Mouse (Mus musculus): ENCODE measurements around the gene Ccdc65. TPM values are rescaled to one million over a fixed set of nuclear protein-coding genes. Genes with fewer than 3 reads are reported as not detected.

The Ccdc65 gene
- polyA plus RNA-seq, 1 experiment from 2014 or later = 6.8 TPM

GRCm38 (mm10) chr15:98699190-98700105 lies 8.6 kb upstream of the Ccdc65 start:
- Histone ChIP-seq H3K4me3 (peak overlapping the region; percentile 55), H3K27ac (replicated peaks) (peak overlapping the region; percentile 87), H3K4me1 (replicated peaks) (peaks cover 16% of the 10 kb centered on the region), H3K36me3 (no peaks in the 10 kb centered on the region), H3K27me3 (peaks cover 23% of the 10 kb centered on the region), H3K9me3 (no peaks in the 10 kb centered on the region), H3K9ac (peak overlapping the region; percentile 52), H3K4me2 (peak overlapping the region; percentile 90)
- 4% methylated on average over 40 of the region's 40 CpGs for WGBS
- peak; percentile 91 for ATAC-seq (ENCODE audit: low FRiP score, low read depth)

DNA sequence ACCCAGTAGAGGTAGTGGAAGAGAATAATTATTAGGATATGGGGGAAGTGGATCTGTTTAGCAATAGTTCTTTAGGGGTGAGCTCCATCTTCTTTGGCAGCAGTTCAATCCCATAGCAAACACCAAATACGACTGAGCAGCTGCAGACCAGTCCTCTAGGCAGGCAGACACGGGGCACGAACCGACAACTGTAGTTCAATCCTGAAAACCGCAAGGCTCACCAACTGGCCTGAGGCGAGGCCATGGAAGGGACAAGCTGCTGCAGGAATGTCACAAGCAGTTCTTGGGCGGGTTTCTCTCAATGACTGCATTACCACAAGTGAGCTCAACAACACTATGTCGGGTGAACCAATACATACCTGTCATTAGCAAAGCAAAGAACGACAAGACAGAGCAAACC lies 3.7 kb upstream of the Ccdc65 start:
- no peak overlapping the region for H3K27ac ChIP-seq (replicated peaks)
- H3K4me2 ChIP-seq = no peak overlapping the region
- H3K4me1 ChIP-seq (replicated peaks) = peaks cover 16% of the 10 kb centered on the region
- WGBS = 67% methylated on average over 9 of the region's 9 CpGs
- peaks cover 25% of the 10 kb centered on the region for H3K27me3 ChIP-seq
- H3K9ac ChIP-seq = no peak overlapping the region
- H3K4me3 ChIP-seq = no peak overlapping the region
- ATAC-seq (ENCODE audit: low FRiP score, low read depth) = no peak
- H3K36me3 ChIP-seq = no peaks in the 10 kb centered on the region
- no peaks in the 10 kb centered on the region for H3K9me3 ChIP-seq

DNA sequence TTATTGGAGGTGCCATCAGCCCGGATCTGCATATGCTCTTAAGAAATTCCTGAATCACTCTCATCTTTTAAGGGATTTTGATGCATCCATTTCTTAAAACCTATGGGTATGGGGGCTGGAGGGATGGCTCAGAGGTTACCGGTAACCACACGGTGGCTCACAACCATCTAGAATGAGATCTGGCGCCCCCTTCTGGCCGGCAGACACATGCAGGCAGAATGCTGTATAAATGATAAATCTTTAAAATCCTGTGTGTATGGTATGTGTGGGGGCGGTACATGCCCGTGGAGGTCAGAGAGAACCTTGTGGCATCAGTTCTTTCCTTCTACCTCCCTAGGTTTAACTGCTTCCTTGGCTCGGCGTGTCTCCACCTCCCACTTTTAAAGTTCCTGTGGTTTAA lies 2.4 kb downstream of the Ccdc65 start:
- WGBS = 13% methylated on average over 9 of the region's 9 CpGs
- no peak overlapping the region for H3K4me3 ChIP-seq
- no peaks in the 10 kb centered on the region for H3K36me3 ChIP-seq
- no peaks in the 10 kb centered on the region for H3K27me3 ChIP-seq
- 0 out of 2 replicates have a peak, but pooled peaks cover 6% of the 10 kb centered on the region for H3K4me1 ChIP-seq (replicated peaks)
- H3K9ac ChIP-seq = no peak overlapping the region
- no peak overlapping the region for H3K27ac ChIP-seq (replicated peaks)
- no peaks in the 10 kb centered on the region for H3K9me3 ChIP-seq
- no peak for ATAC-seq (ENCODE audit: low FRiP score, low read depth)
- H3K4me2 ChIP-seq = no peak overlapping the region

- H3K36me3 ChIP-seq = no peaks in the 10 kb centered on the region
- no peak overlapping the region for H3K4me2 ChIP-seq
- 72% methylated on average over 5 of the region's 5 CpGs for WGBS
- no peaks in the 10 kb centered on the region for H3K4me1 ChIP-seq (replicated peaks)
- no peak for ATAC-seq (ENCODE audit: low FRiP score, low read depth)
- H3K9ac ChIP-seq = no peak overlapping the region
- no peaks in the 10 kb centered on the region for H3K27me3 ChIP-seq
- H3K4me3 ChIP-seq = no peak overlapping the region
- H3K27ac ChIP-seq (replicated peaks) = no peak overlapping the region
- H3K9me3 ChIP-seq = no peaks in the 10 kb centered on the region
Observed at GRCm38 (mm10) chr15:98714230-98714652, 6.2 kb downstream of the Ccdc65 start.

DNA sequence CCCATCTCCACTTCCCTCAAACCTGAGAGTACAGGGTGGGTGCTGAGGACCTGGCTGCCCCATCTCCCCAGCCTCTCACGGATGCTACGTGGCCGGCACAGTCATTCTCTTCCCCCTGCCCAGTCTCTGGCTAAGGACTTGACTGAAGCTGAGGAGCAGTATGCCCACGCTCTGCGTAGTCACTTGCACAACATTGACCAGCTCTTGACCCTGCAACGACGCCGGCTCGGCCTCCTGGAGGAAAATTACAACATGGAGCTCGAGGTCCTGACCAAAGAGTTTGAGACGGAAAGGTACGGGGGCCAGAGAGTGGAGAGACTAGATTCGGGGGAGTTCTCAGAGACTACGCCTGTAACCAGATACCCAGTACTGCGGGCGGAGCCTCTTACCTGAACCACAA lies 9.3 kb downstream of the Ccdc65 start:
- Histone ChIP-seq H3K9me3 (no peaks in the 10 kb centered on the region), H3K4me2 (no peak overlapping the region), H3K27me3 (no peaks in the 10 kb centered on the region), H3K27ac (replicated peaks) (no peak overlapping the region), H3K4me1 (replicated peaks) (no peaks in the 10 kb centered on the region), H3K4me3 (no peak overlapping the region), H3K9ac (no peak overlapping the region), H3K36me3 (no peaks in the 10 kb centered on the region)
- WGBS = 68% methylated on average over 16 of the region's 16 CpGs
- ATAC-seq (ENCODE audit: low FRiP score, low read depth) = no peak

- Histone ChIP-seq H3K9me3 (no peaks in the 10 kb centered on the region), H3K27me3 (peaks cover 10% of the 10 kb centered on the region; the same call in 1 of the 2 replicates), H3K4me3 (no peak overlapping the region), H3K4me2 (no peak overlapping the region), H3K9ac (no peak overlapping the region), H3K27ac (replicated peaks) (no peak overlapping the region), H3K36me3 (no peaks in the 10 kb centered on the region), H3K4me1 (replicated peaks) (peaks cover 11% of the 10 kb centered on the region)
- WGBS = 71% methylated on average over 8 of the region's 8 CpGs
- no peak for ATAC-seq (ENCODE audit: low FRiP score, low read depth)
Observed at GRCm38 (mm10) chr15:98722191-98722590, 14.2 kb downstream of the Ccdc65 start.

GRCm38 (mm10) chr15:98722854-98723253 lies 14.8 kb downstream of the Ccdc65 start:
- no peak overlapping the region for H3K4me3 ChIP-seq
- no peak overlapping the region for H3K27ac ChIP-seq (replicated peaks)
- H3K9me3 ChIP-seq = no peaks in the 10 kb centered on the region
- H3K4me2 ChIP-seq = no peak overlapping the region
- peaks cover 18% of the 10 kb centered on the region for H3K4me1 ChIP-seq (replicated peaks)
- H3K27me3 ChIP-seq = peaks cover 10% of the 10 kb centered on the region; the same call in 1 of the 2 replicates
- no peaks in the 10 kb centered on the region for H3K36me3 ChIP-seq
- no peak overlapping the region for H3K9ac ChIP-seq
- no peak for ATAC-seq (ENCODE audit: low FRiP score, low read depth)
- 70% methylated on average over 14 of the region's 14 CpGs for WGBS

DNA sequence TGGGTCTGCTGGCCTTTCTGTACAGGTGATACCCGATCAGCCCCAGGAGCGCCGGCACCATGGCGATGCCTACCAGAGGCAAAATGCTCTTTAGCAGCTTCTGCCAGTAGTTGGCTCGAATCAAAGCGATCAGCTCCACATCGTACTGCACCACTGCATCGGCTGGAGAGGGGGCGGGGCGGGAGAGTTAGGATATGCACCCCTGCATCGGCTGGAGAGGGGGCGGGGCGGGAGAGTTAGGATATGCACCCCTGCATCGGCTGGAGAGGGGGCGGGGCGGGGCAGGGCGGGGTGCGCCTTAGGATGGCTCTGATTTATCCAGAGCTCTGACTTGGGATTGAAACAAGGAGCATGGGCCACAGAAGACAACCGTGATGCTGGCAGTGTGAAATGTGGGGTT lies 16.4 kb downstream of the Ccdc65 start:
- Histone ChIP-seq H3K4me1 (replicated peaks) (peaks cover 22% of the 10 kb centered on the region), H3K9me3 (no peaks in the 10 kb centered on the region), H3K4me2 (peak overlapping the region; percentile 33), H3K27me3 (peaks cover 10% of the 10 kb centered on the region; the same call in 1 of the 2 replicates), H3K27ac (replicated peaks) (no peak overlapping the region), H3K36me3 (no peaks in the 10 kb centered on the region), H3K4me3 (0 out of 2 replicates have a peak overlapping the region, but pooled peaks have one; percentile 5), H3K9ac (no peak overlapping the region)
- WGBS = 35% methylated on average over 17 of the region's 19 CpGs
- ATAC-seq (ENCODE audit: low FRiP score, low read depth) = no peak

DNA sequence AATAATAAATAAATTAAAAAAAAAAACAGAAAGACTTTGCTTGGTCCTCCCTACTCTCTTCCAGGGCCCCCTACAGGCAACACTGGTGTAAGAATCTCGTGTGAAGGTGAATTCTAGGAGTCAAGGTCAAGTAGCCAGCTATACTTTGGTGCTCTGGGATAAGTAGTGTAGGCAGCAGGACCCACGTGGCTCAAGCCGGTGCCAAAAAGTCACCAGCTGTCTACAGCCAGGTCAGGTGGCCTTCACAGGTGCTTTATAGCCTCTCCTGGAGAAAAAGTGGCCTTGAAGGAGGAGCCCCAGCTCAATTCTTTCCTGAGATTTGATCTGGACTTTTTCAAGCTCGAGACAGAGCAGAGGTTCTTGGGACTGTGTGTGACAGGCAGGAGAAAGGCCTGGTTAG lies 18.1 kb downstream of the Ccdc65 start:
- no peak overlapping the region for H3K4me3 ChIP-seq
- H3K27me3 ChIP-seq = peaks cover 10% of the 10 kb centered on the region; the same call in 1 of the 2 replicates
- H3K27ac ChIP-seq (replicated peaks) = no peak overlapping the region
- H3K9ac ChIP-seq = no peak overlapping the region
- 75% methylated on average over 4 of the region's 4 CpGs for WGBS
- ATAC-seq (ENCODE audit: low FRiP score, low read depth) = no peak
- H3K36me3 ChIP-seq = no peaks in the 10 kb centered on the region
- no peak overlapping the region for H3K4me2 ChIP-seq
- H3K9me3 ChIP-seq = no peaks in the 10 kb centered on the region
- H3K4me1 ChIP-seq (replicated peaks) = peaks cover 22% of the 10 kb centered on the region

GRCm38 (mm10) chr15:98726746-98727145 lies 18.7 kb downstream of the Ccdc65 start:
- peak overlapping the region; percentile 92 for H3K4me2 ChIP-seq
- ATAC-seq (ENCODE audit: low FRiP score, low read depth) = no peak
- H3K9me3 ChIP-seq = no peaks in the 10 kb centered on the region
- H3K4me1 ChIP-seq (replicated peaks) = peaks cover 22% of the 10 kb centered on the region
- H3K9ac ChIP-seq = no peak overlapping the region
- peaks cover 10% of the 10 kb centered on the region; the same call in 1 of the 2 replicates for H3K27me3 ChIP-seq
- 47% methylated on average over 7 of the region's 7 CpGs for WGBS
- no peaks in the 10 kb centered on the region for H3K36me3 ChIP-seq
- H3K4me3 ChIP-seq = peak overlapping the region; percentile 49; the same call in 1 of the 2 replicates
- H3K27ac ChIP-seq (replicated peaks) = no peak overlapping the region

- Histone ChIP-seq H3K4me2 (peak within 1 kb of the TSS; percentile 92), H3K4me3 (peak within 1 kb of the TSS; percentile 49), H3K36me3 (no peaks in the 10 kb centered on the region), H3K27me3 (peaks cover 10% of the 10 kb centered on the region; the same call in 1 of the 2 replicates), H3K9ac (peak within 1 kb of the TSS; percentile 42), H3K27ac (replicated peaks) (no peak within 1 kb of the TSS), H3K4me1 (replicated peaks) (peaks cover 22% of the 10 kb centered on the region), H3K9me3 (no peaks in the 10 kb centered on the region)
- ATAC-seq (ENCODE audit: low FRiP score, low read depth) = peak; percentile 75; the same call in 1 of the 2 replicates
- under 1% methylated on average over 39 of the region's 39 CpGs for WGBS
Observed at GRCm38 (mm10) chr15:98727443-98728321, 19.7 kb downstream of the Ccdc65 start, which contains the start of gene Fkbp11. Fkbp11 (minus strand) TSS chr15:98728198.

All from hindbrain, embryonic 15.5 days (tissue).